Mouse (Mus musculus) limb, embryonic 15.5 days (tissue): ENCODE measurements at regions not wholly inside any gene's neighbourhood (a gene's known extent, or its start where the extent isn't known, plus 50 kb on each side); places are given as distances from the start of the nearest gene placed in this dataset.
A peak's percentile ranks its signal among the peaks of the same experiment; 100 is the strongest.

Experiments
- ATAC-seq: fragments of 200-750 bp; cut with Nextera tagmentation; 2 replicates; pipeline ENCODE4 v1.8.0; 2017; ENCODE audit warnings: low read depth, moderate TSS enrichment; ENCODE audit not compliant: insufficient number of reproducible peaks, low FRiP score, low TSS enrichment
- H3K27ac ChIP-seq: fragments of 300-500 bp; sonication (generic); 2 replicates; pipeline ENCODE4 v1.5.1; 2015; ENCODE audit warnings: moderate library complexity, mild to moderate bottlenecking, inconsistent platforms
- H3K27me3 ChIP-seq: fragments of 300-500 bp; sonication (generic); 2 replicates; pipeline ENCODE4 v1.6.1; 2015; ENCODE audit warnings: inconsistent platforms
- H3K36me3 ChIP-seq: fragments of 300-500 bp; sonication (generic); 2 replicates; pipeline ENCODE4 v1.6.1; 2015; ENCODE audit warnings: inconsistent platforms
- H3K4me1 ChIP-seq: fragments of 300-500 bp; sonication (generic); 2 replicates; pipeline ENCODE4 v1.6.1; 2015; ENCODE audit warnings: inconsistent platforms
- H3K4me2 ChIP-seq: fragments of 300-500 bp; sonication (generic); 2 replicates; pipeline ENCODE4 v1.6.1; 2015; ENCODE audit warnings: mild to moderate bottlenecking, inconsistent platforms
- H3K4me3 ChIP-seq: fragments of 300-500 bp; sonication (generic); 2 replicates; pipeline ENCODE4 v1.5.1; 2015; ENCODE audit warnings: mild to moderate bottlenecking, inconsistent platforms
- H3K9ac ChIP-seq: fragments of 300-500 bp; sonication (generic); 2 replicates; pipeline ENCODE4 v1.6.1; 2015; ENCODE audit warnings: inconsistent platforms
- H3K9me3 ChIP-seq: fragments of 300-500 bp; sonication (generic); 2 replicates; pipeline ENCODE4 v1.6.1; 2016; ENCODE audit warnings: inconsistent platforms
- WGBS: fragments of 180-500 bp; shearing (Covaris S2); methylation state at CpG from one replicate; pipeline ENCODE4 v1.1.7; 2015; 5-methylcytosine and 5-hydroxymethylcytosine counted together

- Histone ChIP-seq H3K4me2 (no peak overlapping the region), H3K36me3 (no peaks in the 10 kb centered on the region), H3K27ac (no peak overlapping the region), H3K9ac (no peak overlapping the region), H3K4me3 (no peak overlapping the region), H3K9me3 (no peaks in the 10 kb centered on the region), H3K4me1 (peaks cover 50% of the 10 kb centered on the region), H3K27me3 (no peaks in the 10 kb centered on the region)
- ATAC-seq = no peak
- WGBS = 41% methylated on average over 13 of the region's 13 CpGs
These were observed 115.6 kb upstream of the Prickle1 start for GRCm38 (mm10) chr15:93711150-93711784.

GRCm38 (mm10) chr15:93710493-93711149 is 114.9 kb upstream of the Prickle1 start:
- no peak for ATAC-seq
- Histone ChIP-seq H3K9ac (no peak overlapping the region), H3K4me3 (no peak overlapping the region), H3K27ac (no peak overlapping the region), H3K27me3 (no peaks in the 10 kb centered on the region), H3K9me3 (no peaks in the 10 kb centered on the region), H3K4me1 (peaks cover 57% of the 10 kb centered on the region), H3K4me2 (no peak overlapping the region), H3K36me3 (no peaks in the 10 kb centered on the region)
- 57% methylated on average over 15 of the region's 15 CpGs for WGBS

- H3K36me3 ChIP-seq = no peaks in the 10 kb centered on the region
- 33% methylated on average over 11 of the region's 11 CpGs for WGBS
- no peaks in the 10 kb centered on the region for H3K27me3 ChIP-seq
- no peak overlapping the region for H3K9ac ChIP-seq
- H3K4me2 ChIP-seq = no peak overlapping the region
- peak overlapping the region; percentile 61 for H3K27ac ChIP-seq
- no peak overlapping the region for H3K4me3 ChIP-seq
- peak; percentile 54 for ATAC-seq
- H3K9me3 ChIP-seq = no peaks in the 10 kb centered on the region
- peaks cover 40% of the 10 kb centered on the region for H3K4me1 ChIP-seq
These were observed 110.8 kb upstream of the Prickle1 start for GRCm38 (mm10) chr15:93706366-93706930.

- peak overlapping the region; percentile 61; the same call in 1 of the 2 replicates for H3K27ac ChIP-seq
- ATAC-seq = no peak
- no peaks in the 10 kb centered on the region for H3K27me3 ChIP-seq
- WGBS = 47% methylated on average over 4 of the region's 4 CpGs
- H3K4me1 ChIP-seq = peaks cover 32% of the 10 kb centered on the region
- H3K4me3 ChIP-seq = no peak overlapping the region
- no peak overlapping the region for H3K4me2 ChIP-seq
- H3K9me3 ChIP-seq = no peaks in the 10 kb centered on the region
- no peak overlapping the region for H3K9ac ChIP-seq
- H3K36me3 ChIP-seq = no peaks in the 10 kb centered on the region
These were observed 110.0 kb upstream of the Prickle1 start for GRCm38 (mm10) chr15:93705651-93706050.

GRCm38 (mm10) chr15:93705109-93705508 is 109.4 kb upstream of the Prickle1 start:
- no peak overlapping the region for H3K4me3 ChIP-seq
- no peak overlapping the region for H3K4me2 ChIP-seq
- H3K27me3 ChIP-seq = no peaks in the 10 kb centered on the region
- H3K36me3 ChIP-seq = no peaks in the 10 kb centered on the region
- no peak overlapping the region for H3K9ac ChIP-seq
- peaks cover 33% of the 10 kb centered on the region for H3K4me1 ChIP-seq
- no peaks in the 10 kb centered on the region for H3K9me3 ChIP-seq
- ATAC-seq = no peak
- 85% methylated on average over 1 of the region's 1 CpGs for WGBS
- H3K27ac ChIP-seq = no peak overlapping the region

GRCm38 (mm10) chr15:93701017-93701416 is 105.3 kb upstream of the Prickle1 start:
- Histone ChIP-seq H3K9me3 (no peaks in the 10 kb centered on the region), H3K27me3 (no peaks in the 10 kb centered on the region), H3K27ac (no peak overlapping the region), H3K4me2 (no peak overlapping the region), H3K36me3 (no peaks in the 10 kb centered on the region), H3K4me1 (peaks cover 31% of the 10 kb centered on the region), H3K9ac (no peak overlapping the region), H3K4me3 (no peak overlapping the region)
- 94% methylated on average over 10 of the region's 10 CpGs for WGBS
- ATAC-seq = no peak

GRCm38 (mm10) chr15:93699971-93700370 is 104.3 kb upstream of the Prickle1 start:
- ATAC-seq = no peak
- H3K27ac ChIP-seq = peak overlapping the region; percentile 47; the same call in 1 of the 2 replicates

GRCm38 (mm10) chr15:93698182-93698822 is 102.6 kb upstream of the Prickle1 start:
- H3K4me2 ChIP-seq = peak overlapping the region; percentile 27; the same call in 1 of the 2 replicates
- no peak for ATAC-seq
- no peak overlapping the region for H3K4me3 ChIP-seq
- H3K9ac ChIP-seq = no peak overlapping the region
- H3K36me3 ChIP-seq = no peaks in the 10 kb centered on the region
- H3K27ac ChIP-seq = no peak overlapping the region
- peaks cover 24% of the 10 kb centered on the region for H3K4me1 ChIP-seq
- H3K27me3 ChIP-seq = no peaks in the 10 kb centered on the region
- no peaks in the 10 kb centered on the region for H3K9me3 ChIP-seq
- 28% methylated on average over 10 of the region's 10 CpGs for WGBS

More at GRCm38 (mm10) chr15:93699971-93700370, 104.3 kb upstream of the Prickle1 start:
- no peaks in the 10 kb centered on the region for H3K27me3 ChIP-seq
- no peak overlapping the region for H3K4me3 ChIP-seq
- H3K4me1 ChIP-seq = peaks cover 24% of the 10 kb centered on the region
- H3K9me3 ChIP-seq = no peaks in the 10 kb centered on the region
- 22% methylated on average over 9 of the region's 9 CpGs for WGBS
- H3K4me2 ChIP-seq = no peak overlapping the region
- no peak overlapping the region for H3K9ac ChIP-seq
- no peaks in the 10 kb centered on the region for H3K36me3 ChIP-seq

- H3K9me3 ChIP-seq = no peaks in the 10 kb centered on the region
- no peak overlapping the region for H3K4me2 ChIP-seq
- H3K4me3 ChIP-seq = no peak overlapping the region
- H3K36me3 ChIP-seq = no peaks in the 10 kb centered on the region
- H3K27ac ChIP-seq = no peak overlapping the region
- no peak overlapping the region for H3K9ac ChIP-seq
- 54% methylated on average over 6 of the region's 6 CpGs for WGBS
- 0 out of 2 replicates have a peak, but pooled peaks cover 3% of the 10 kb centered on the region for H3K4me1 ChIP-seq
- ATAC-seq = no peak; the same call in 1 of the 2 replicates
- H3K27me3 ChIP-seq = no peaks in the 10 kb centered on the region
These were observed 95.0 kb upstream of the Prickle1 start for GRCm38 (mm10) chr15:93690717-93691116.

GRCm38 (mm10) chr15:93690011-93690410 is 94.3 kb upstream of the Prickle1 start:
- Histone ChIP-seq H3K4me1 (0 out of 2 replicates have a peak, but pooled peaks cover 3% of the 10 kb centered on the region), H3K27me3 (no peaks in the 10 kb centered on the region), H3K4me2 (no peak overlapping the region), H3K27ac (no peak overlapping the region), H3K9me3 (no peaks in the 10 kb centered on the region), H3K4me3 (no peak overlapping the region), H3K36me3 (no peaks in the 10 kb centered on the region), H3K9ac (no peak overlapping the region)
- no peak for ATAC-seq
- 87% methylated on average over 10 of the region's 10 CpGs for WGBS

GRCm38 (mm10) chr15:93686385-93686784 is 90.7 kb upstream of the Prickle1 start:
- H3K4me2 ChIP-seq = no peak overlapping the region
- no peaks in the 10 kb centered on the region for H3K27me3 ChIP-seq
- H3K9me3 ChIP-seq = no peaks in the 10 kb centered on the region
- ATAC-seq = no peak
- no peak overlapping the region for H3K9ac ChIP-seq
- no peak overlapping the region for H3K27ac ChIP-seq
- 54% methylated on average over 9 of the region's 9 CpGs for WGBS
- peaks cover 7% of the 10 kb centered on the region; the same call in 1 of the 2 replicates for H3K4me1 ChIP-seq
- H3K36me3 ChIP-seq = no peaks in the 10 kb centered on the region
- no peak overlapping the region for H3K4me3 ChIP-seq

GRCm38 (mm10) chr15:93681602-93682001 is 85.9 kb upstream of the Prickle1 start:
- Histone ChIP-seq H3K9me3 (no peaks in the 10 kb centered on the region), H3K36me3 (no peaks in the 10 kb centered on the region), H3K27ac (no peak overlapping the region), H3K27me3 (no peaks in the 10 kb centered on the region), H3K4me1 (peaks cover 4% of the 10 kb centered on the region; the same call in 1 of the 2 replicates), H3K4me2 (no peak overlapping the region), H3K9ac (no peak overlapping the region), H3K4me3 (no peak overlapping the region)
- WGBS = 49% methylated on average over 4 of the region's 4 CpGs
- no peak for ATAC-seq
